Mouse (Mus musculus) lung, postnatal 0 days (tissue): ENCODE results near the gene Pros1.

Source experiments
- CTCF ChIP-seq: IDR thresholded peaks from 2 replicates; pipeline ENCODE4 v1.5.1; 2016; ENCODE audit warnings: antibody characterized with exemption, mild to moderate bottlenecking
- EP300 ChIP-seq: IDR thresholded peaks from 2 replicates; pipeline ENCODE4 v1.6.1; 2016; ENCODE audit warnings: antibody characterized with exemption, mild to moderate bottlenecking, control low read depth

- no peak for TF ChIP-seq CTCF
- TF ChIP-seq EP300, result no peak
Observed at GRCm38 (mm10) chr16:62915530-62915929, 61.4 kb downstream of the Pros1 start.
